Mouse (Mus musculus) cerebellum, postnatal 14 days (tissue): Measurements from ENCODE around the gene Ndufa3.

Experiments
- DNase-seq, 2 experiments: peaks; one replicate each; pipeline ENCODE4 v3.0.0; 2021; ENCODE audit warnings: mixed read lengths in 2 of 2

The Ndufa3 gene

DNA sequence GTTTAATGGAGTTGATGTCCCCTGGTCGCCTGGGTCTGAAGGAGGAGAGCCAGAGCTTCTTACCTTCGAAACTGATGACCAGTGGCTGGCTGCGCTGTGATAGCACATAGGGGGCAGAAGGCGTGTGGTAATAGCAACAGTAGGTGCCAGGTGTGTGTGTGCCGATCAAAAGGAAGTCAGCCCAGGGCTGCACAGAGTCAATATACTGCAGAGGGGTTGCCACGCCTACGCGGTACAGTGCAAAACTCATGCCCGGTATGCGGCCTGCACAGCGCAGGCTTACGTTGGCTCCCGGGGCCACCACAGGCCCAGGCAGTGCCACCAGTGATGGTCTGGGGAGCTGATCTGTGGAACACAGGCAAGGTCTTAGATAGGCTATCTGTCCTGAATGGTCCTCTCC, 6.2 kb upstream of the Ndufa3 start:
- no peak for DNase-seq

DNA sequence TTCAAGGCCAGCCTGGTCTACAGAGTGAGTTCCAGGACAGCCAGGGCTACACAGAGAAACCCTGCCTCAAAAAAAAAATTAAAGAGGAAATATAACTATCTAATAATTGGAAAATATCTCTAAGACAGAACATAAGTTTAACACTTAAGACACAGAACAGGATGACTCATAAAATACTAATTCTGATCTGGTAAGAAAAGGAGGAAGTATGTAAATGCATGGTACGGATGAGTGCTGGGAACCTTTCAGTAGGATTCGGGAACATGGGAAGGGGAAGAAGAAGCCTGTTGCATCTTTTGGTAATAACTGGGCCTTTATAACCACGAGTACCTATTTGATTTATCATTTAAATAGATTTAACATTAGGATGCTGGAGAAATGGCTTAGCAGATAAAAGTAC, 3.2 kb upstream of the Ndufa3 start:
- no peak for DNase-seq

DNA sequence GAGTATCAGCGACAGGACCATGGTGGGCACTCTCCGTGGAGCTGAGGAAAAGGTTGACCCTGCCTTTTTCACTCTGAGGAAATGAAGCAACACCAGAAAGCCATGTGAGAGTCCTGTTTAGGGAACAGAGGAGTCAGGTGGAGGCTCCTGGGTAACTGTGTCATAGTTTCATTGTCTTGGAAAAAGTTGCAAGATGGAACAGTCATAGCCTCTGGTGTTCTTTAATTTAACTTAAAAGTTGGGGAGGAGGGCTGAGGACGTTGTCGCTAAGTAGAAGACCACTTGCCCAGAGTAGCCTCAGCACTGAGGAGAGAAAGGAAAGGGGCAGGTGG, 1.1 kb upstream of the Ndufa3 start, which contains the start of gene Oscar:
Oscar (minus strand) TSS at position 101 of the 332 bp plus-strand sequence.
- no peak for DNase-seq

DNA sequence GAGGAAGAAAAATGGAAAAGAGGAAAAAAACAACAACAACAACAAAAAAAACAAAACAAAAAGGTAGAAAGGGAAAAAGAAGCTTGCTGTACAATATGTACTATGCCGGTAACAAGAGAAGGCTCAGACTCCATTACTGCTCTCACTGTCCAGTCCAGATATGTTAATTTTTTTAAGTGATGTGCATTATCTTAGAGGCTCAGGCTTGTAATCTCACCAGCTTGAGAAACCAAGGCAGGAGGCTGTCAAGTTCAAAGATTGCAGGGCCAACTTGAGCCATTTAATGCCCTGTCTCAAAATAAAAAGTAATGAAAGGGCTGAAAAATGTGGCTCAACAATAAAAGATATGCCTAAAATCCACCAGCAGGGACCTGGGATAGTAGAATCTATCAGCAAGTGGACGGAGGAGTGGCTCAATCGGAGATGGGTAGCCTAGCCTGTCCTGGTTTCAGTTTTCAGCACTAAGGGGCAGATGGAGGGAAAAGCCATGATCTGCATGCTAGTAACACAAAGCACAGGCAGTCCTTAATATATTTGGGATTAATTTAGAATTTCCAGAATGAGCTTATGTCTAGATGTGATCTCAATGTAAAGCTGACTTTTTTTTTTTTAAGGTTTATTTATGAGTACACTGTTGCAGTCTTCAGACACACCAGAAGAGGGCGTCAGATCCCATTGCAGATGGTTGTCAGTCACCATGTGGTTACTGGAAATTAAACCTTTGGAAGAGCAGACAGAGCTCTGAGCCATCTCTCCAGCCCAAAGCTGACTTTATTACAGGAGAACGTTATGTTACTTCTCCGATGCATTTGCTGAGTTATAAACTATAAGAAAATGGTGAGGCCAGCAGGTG, 558 bp upstream of the Ndufa3 start:
- peak; percentile 27 to 77 for DNase-seq

DNA sequence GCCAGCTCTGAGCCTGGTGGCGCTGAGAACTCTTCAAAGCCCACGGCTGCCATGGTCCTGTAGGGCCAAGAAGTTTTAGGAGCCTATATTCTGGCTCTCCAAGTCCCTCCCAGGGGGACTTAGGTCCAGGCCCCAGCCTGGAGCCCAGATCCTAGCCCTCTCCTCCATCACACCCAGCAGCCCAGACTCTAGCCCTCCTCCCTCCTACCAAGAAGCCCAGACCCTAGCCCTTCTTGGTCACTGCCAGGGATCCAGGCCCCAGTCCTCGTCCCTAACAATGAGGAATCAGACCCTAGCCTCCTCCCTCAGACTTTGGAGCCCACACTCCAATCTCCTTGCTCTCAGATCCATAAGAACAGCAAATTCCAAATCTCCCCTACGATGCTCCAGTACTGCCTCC, 11.9 kb downstream of the Ndufa3 start:
- DNase-seq: no peak

DNA sequence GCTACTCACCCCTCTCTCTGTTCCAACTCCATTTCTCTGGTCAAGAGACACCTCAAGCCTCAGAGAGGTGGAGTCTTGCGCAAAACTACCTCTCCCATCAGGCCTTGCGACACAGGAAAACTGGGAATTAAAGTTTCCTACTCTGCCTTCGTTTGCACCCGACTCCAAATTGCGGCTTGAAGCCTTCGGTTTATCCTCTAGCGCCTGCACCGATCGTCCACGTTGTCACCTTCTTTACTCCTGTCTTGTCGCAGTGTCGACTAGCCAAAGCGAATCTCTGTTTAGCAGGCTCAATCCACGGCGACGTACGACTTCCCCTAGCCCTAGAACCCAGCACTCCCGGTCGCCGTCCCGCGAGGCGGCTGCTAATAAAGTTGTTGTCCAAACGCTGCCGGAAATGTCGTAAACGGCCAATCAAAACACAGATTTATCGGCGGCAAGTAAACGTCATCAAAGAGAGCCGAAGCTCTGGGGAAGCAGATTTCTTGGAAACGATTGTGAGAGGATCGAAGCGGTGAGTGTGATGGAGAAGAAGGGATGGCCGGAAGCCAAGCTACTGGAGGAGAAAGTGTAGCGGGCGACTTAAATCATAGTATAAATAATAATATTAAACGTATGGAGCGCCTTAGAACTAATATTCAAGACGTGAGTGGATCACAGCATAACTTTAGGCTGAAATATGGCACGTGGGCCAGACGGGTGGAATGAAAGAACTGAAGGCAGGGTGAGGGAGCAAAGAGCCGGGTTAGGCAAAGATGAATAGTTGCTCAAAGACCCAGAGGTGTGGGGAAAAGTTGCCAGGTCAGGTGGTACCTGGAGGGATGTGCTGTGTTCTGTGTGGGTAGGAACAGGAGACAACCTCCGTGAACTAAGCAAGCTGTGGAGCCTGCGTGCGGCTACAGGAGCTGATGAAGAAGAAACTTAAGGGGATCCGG, 12.6 kb downstream of the Ndufa3 start, which contains the start of the genes Tfpt and Prpf31:
Tfpt (minus strand) TSS at position 387 of the 935 bp plus-strand sequence.
Prpf31 (plus strand) TSS at position 443 of the 935 bp plus-strand sequence.
- peak; percentile 91 to 95 for DNase-seq

DNA sequence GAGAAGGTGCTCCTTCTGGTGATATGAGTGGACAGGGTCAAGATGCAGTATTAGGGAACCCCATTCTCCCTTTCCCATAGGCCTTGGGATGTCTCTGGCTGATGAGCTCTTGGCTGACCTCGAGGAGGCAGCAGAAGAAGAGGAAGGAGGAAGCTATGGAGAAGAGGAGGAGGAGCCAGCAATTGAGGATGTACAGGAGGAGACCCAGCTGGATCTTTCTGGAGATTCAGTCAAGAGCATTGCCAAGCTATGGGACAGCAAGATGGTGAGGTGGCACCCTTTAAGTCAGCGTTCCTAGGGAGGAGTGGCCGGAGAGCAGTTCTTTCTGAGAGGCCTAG, 13.3 kb downstream of the Ndufa3 start:
- DNase-seq: no peak

DNA sequence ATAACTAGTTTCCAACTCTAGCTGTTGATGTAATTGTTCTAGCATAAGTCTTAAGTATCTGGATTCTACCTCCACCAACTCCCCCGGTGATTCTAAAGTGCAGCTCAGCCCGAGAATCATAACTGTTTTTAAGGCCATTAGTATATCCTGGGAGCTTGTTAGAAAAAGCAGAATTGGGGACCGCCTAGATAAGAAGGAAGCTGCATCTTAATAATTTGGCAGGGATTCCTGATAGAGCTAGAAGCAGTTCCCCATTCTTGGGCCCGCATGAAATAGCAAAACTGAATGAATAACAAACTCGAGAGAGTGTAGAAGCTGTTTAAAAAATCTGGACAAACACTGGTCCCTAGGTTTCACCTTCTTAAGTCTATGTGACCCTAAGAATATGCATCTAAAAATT, 26.2 kb downstream of the Ndufa3 start:
- no peak for DNase-seq

DNA sequence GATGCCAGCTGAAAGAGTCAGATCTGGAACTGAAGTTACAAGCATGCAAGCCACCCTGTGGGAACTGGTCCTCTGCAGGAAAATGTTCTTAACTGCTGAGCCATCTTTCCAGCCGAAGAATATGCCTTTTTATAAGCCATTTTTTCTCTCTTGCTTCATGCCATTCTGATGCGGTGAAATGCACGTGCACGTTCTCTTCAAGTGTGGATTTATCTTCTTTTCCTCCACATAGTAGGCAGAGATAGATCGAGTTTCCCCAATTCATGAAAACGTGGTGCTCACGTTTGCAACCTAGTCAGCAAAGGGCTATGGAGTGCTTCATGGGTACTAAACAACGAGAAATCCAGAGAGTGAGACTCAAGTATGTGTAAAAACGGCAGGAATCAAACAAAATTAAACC, 26.7 kb downstream of the Ndufa3 start:
- DNase-seq: no peak

DNA sequence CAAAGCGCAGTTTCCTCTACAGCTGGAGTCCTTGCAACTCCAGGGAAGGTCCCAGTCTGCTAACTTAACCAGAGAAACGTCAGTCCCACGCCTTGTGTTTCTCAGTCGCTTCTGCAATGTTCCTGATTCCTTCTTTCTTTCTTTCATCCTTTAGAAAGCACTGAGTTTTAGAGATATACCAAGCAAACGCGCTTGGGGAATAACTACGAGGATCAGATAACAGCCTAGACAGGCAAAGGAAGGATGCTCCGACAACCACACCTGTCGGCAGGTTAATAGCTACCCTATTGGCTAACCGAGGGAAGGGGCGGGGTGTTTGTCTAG, 27.1 kb downstream of the Ndufa3 start:
- peak in 1 of 2 experiments; percentile 97 for DNase-seq

DNA sequence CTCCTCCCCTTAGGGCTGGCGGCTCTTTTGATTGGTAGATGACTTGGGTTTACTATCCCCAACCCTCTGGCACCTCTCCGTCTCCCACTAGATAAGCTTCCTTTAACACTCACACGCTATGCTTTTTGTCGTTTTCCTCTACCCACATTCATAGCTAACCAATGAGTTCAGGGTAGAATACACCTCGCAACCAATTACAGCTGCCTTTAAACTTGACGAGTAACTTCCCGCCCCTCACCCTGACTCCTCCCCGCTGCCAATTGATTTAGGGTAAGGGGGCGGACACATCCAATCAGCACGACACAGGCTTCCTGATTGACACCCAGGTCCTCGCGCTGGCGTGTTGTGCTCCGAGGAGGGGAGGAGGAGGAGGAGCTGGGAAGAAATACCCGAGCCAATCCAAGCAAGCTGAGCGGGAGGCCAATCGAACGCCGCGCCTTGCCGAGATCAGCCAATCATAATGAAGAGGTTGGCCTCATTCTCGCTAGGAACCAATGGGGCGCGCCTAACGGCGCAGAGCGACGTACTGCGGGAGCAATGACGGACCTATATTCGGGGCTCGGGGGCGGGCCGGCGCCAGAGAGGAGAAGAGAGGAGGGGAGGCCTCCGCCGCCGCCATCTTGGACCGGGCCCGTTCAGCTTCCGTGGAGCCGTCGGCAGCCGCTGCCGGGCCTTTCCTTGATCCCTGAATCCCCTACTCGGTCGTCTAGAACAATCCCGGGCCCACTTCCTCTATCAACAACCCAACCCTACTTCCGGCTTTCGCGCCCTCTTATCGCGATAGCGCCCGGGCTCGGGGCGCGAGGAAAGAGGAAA, 27.7 kb downstream of the Ndufa3 start, which contains the start of gene Cnot3:
Cnot3 (plus strand) TSS at position 597 of the 816 bp plus-strand sequence.
- DNase-seq: peak; percentile 98

DNA sequence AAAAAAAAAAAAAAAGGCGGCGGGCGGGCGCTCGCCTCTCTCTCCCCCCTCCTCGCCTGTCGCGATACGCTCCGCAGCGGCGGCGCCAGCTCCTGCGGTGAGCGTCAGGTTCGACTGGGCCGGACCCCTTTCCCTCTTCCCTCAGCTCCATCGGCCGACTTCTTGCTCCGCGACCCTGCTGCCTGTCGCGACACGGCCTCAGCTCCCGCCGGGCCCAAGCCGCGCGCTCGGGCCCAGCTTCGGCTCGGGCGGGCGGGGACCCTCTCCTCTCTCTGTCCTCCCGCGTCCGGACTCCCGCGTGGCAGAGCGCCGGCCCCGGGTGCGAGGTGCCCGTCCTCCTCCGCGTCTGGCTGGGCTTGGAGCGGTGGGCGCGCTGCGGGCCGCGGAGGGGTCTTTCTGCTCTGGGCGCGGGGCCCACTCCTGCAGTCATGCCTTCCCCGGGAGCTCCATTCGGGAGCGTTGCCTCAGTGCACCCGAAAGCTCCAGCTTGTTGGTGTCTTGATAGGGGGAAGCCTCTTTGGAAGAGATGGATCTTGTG, 28.4 kb downstream of the Ndufa3 start:
- no peak for DNase-seq

DNA sequence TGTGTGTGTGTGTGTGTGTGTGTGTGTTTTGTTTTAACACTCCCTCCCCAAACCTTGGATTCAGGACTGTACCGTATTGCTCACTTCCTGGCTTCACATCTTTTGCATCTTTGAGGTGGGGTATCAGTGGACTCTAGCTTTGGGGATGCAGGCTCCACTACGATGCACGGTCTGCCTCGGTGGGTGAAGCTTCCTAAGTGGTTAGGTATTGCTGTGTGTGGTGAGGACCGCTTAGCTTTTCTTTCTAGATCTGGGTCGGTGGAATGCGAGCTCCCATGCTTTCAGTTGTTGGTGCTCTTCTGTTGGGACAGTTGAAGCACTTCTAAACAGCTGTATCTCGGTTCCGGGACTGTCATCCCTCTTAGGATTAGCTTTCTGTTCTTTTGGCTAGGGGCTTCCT, 29.0 kb downstream of the Ndufa3 start:
- no peak for DNase-seq

DNA sequence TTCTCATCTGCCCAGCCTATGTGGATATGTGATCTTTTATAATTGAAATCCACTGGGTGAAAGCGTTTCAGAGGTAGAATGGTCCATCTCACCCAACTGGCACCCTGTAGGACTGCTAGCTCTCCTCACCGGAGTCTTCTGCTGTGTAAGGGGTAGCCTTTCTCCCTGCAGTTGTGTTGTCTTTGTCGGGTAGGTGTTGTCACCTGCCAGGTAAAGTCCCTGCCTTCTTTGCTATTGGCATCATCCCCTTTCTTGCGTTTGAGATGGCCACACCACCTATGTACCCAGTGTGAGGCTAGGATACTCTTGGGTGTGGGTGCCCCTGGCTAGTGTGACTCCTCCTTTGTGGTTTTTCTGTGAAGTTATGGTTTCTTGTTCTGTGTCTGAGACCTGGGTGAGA, 29.5 kb downstream of the Ndufa3 start:
- no peak for DNase-seq

DNA sequence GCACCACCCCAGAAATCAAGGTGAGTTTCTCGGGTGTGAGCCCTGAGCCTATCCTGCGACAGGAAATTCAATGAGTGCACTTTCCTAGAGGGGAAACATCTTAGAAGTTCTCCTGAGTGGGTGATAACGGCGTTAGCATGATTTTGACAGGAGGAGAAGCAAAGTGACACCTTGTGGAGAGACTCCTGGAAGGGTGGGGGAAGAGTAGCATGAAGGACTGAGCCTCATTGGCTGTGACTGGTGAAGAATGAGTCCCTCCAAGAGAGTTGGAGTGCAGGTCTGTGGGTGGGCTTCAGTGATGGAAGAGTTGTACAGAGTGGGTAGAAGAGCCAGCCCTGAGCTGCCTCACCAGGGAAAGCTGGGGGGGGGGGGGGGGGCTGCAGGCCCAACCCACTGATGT, 39.8 kb downstream of the Ndufa3 start:
- no peak for DNase-seq

DNA sequence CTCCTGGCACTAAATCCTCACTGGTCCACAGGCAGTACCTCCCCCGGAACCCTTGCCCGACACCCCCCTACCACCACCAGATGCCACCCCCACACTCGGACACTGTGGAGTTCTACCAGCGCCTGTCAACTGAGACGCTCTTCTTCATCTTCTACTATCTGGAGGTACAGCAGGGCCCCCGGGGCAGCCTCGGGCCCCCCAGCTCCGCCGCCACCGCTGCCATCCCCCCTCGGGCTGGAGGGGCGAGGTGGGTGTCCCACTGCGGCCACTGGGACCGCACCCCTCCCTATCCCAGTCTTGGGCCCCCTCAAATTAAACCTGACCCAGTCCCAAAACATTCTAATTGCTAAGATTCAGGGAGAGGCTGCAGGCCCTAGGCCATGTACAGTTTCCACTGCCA, 41.4 kb downstream of the Ndufa3 start:
- no peak for DNase-seq

DNA sequence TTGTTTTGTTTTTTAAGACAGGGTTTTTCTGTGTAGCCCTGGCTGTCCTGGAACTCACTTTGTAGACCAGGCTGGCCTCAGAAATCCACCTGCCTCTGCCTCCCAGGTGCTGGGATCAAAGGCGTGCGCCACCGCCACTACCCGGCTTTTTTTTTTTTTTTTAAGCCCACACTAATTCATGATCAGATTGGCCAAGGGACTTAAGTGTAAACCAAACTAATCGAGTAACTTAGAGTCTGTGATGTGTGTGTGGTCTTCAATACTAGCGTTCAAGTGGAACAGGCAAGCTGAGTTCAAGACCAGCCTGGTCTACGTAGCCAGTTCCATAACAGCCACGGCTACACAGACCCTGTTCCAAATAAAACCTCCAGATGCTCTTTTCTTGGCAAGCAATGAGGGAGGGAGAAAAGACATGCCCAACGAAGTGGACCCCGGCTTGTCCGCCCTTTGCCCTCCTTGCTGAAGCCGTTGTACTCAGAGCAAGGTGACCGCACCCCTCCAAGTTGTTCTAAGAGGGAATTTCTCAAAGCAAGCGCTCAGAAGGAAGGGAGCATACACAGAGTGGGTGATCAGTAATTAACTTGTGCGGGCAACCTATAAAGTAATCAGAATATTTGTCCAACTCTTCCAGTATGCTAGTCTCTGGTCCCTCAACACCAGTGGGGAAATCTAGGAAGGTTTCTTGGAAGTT, 47.5 kb downstream of the Ndufa3 start:
- no peak for DNase-seq

DNA sequence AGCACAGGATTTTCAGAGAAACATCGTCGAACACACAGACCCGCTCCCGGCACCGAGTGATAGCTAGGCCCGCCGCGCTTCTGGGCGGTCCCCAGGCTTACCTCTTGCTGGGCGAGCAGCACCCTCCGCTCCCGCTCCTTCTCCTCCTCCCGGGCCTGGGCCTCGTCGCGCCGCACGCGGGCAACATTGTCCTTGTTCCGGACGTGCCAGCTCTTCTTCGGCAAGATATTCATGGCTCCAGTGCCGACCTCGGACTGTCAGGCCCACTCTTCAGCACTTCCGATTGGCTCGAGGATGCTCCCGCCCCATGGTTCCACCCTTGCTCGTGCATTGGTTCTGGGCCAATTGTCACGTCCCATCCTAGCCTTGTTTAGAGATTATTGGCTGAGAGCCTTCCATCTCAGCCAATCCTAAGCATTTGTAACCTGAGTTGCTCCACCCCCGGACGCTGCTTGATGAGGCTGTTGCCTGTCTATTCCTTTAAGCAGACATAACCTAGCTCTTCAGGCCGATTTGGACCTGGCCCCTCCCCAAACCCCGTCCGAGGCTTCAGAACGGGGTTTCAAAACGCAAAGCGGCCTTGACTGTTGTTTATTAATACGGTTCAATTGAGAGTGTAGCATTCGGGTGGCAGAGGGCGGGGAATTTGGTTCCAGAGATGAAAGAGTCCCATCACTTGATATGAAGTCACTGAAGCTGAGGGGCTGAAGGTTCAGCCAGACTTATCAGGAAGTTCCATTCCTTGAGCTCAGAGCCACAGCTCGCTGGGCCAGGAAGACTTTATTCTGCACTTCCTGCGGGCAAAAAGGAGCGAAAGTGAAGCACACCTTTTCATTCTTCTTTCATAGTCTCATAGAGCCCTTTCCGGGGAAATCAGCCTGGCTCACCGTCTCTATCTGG, 48.3 kb downstream of the Ndufa3 start, which contains the start of gene Leng1:
Leng1 (minus strand) TSS at position 626 of the 900 bp plus-strand sequence.
- peak; percentile 97 to 98 for DNase-seq

DNA sequence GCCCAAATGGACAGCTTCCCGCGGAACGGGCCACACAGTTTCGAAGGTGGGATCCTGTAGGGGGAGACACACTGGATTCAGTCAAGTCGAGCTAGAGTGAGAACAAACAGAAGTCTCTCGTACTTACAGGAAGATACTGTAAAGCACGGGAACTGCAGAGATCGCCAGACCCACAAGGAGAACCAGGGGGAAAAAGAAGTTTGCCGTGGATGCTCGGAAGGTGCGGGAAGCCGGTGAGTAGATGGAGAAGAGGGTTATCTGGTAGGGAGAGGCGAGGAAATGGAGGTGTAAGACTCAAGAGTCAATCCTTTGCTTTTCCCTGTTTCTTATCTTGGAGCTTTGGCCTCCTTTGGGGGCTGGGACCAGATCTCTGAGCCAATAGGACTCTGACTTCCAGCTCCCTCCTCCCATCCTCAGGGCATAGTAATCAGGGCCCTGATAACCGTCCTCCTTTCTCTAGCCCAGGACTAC, 49.8 kb downstream of the Ndufa3 start:
- no peak for DNase-seq
